ENCODE assay signal across 10 mouse cellular contexts in genomic region chr1:36830913-36831866, GRCm38 (mm10).
DNase-seq lines count a peak whose midpoint lies in the region; ATAC-seq and TF ChIP-seq lines count a peak whose summit lies in the region.
"Had no signal": no experiment of that assay in that cellular context is flagged by ENCODE, and none has a peak within 500 bp of the region (broad histone marks: within the 10 kb centered on the region; RNA-seq: fewer than 3 reads in every experiment).

No protein-coding gene starts in this region.

- ATAC-seq in lung, embryonic 14.5 days (ENCODE audit: insufficient read depth), result no peak
- ATAC-seq in forebrain, embryonic 15.5 days (replicated peaks), result 0 out of 2 replicates have a peak, but pooled peaks have one; percentile 6
- ATAC-seq in midbrain, postnatal 0 days (ENCODE audit: low FRiP score), result no peak; the same call in 1 of the 2 replicates
- ATAC-seq: Patski had no signal

- no peak overlapping the region for H3K4me3 ChIP-seq in lung, embryonic 14.5 days (ENCODE audit: low read depth, low read length)
- no peak overlapping the region for H3K4me3 ChIP-seq in forebrain, embryonic 15.5 days
- no peak overlapping the region for H3K4me3 ChIP-seq in midbrain, postnatal 0 days (ENCODE audit: low read depth, low read length)

- peaks cover 50% of the 10 kb centered on the region for H3K36me3 ChIP-seq in lung, embryonic 14.5 days (ENCODE audit: insufficient read depth)
- peaks cover 41% of the 10 kb centered on the region for H3K36me3 ChIP-seq in forebrain, embryonic 15.5 days
- peaks cover 45% of the 10 kb centered on the region for H3K36me3 ChIP-seq in midbrain, postnatal 0 days (ENCODE audit: insufficient read depth, low read length)

- WGBS in lung, embryonic 14.5 days, result 65% methylated on average over 14 of the region's 14 CpGs
- 58% methylated on average over 14 of the region's 14 CpGs for WGBS in forebrain, embryonic 15.5 days
- WGBS in midbrain, postnatal 0 days, result 44% methylated on average over 14 of the region's 14 CpGs

- TF ChIP-seq CTCF in lung, embryonic 14.5 days (IDR thresholded peaks at IDR 0.05; ENCODE audit: low read depth), result no peak
- TF ChIP-seq CTCF in midbrain, postnatal 0 days (IDR thresholded peaks at IDR 0.05), result no peak

- no peaks in the 10 kb centered on the region for H3K9me3 ChIP-seq in lung, embryonic 14.5 days (ENCODE audit: low read depth, low read length)
- no peaks in the 10 kb centered on the region for H3K9me3 ChIP-seq in forebrain, embryonic 15.5 days
- no peaks in the 10 kb centered on the region for H3K9me3 ChIP-seq in midbrain, postnatal 0 days (ENCODE audit: low read length)

- H3K4me2 ChIP-seq in lung, embryonic 14.5 days, result no peak overlapping the region
- no peak overlapping the region for H3K4me2 ChIP-seq in forebrain, embryonic 15.5 days (replicated peaks)
- no peak overlapping the region for H3K4me2 ChIP-seq in midbrain, postnatal 0 days (ENCODE audit: low read depth, low read length, poor library complexity, severe bottlenecking)

- H3K27me3 ChIP-seq in lung, embryonic 14.5 days (ENCODE audit: insufficient read depth, low read length), result no peaks in the 10 kb centered on the region
- H3K27me3 ChIP-seq in forebrain, embryonic 15.5 days, result no peaks in the 10 kb centered on the region
- no peaks in the 10 kb centered on the region for H3K27me3 ChIP-seq in midbrain, postnatal 0 days (ENCODE audit: insufficient read depth, low read length)
- H3K27me3 ChIP-seq: Patski had no signal

- H3K4me1 ChIP-seq in lung, embryonic 14.5 days (ENCODE audit: insufficient read depth), result no peaks in the 10 kb centered on the region
- H3K4me1 ChIP-seq in forebrain, embryonic 15.5 days, result 0 out of 2 replicates have a peak, but pooled peaks cover 7% of the 10 kb centered on the region
- H3K4me1 ChIP-seq in midbrain, postnatal 0 days (ENCODE audit: insufficient read depth, low read length), result no peaks in the 10 kb centered on the region

- no peak for DNase-seq in lung, embryonic 14.5 days
- DNase-seq in lung, postnatal 14 days, result no peak
- DNase-seq in midbrain, postnatal 0 days (ENCODE audit: low spot score), result no peak
- DNase-seq in thymus, postnatal 4 days, result peak; percentile 42
- no peak for DNase-seq in cerebellum, adult 11 months
- no peak for DNase-seq in T-cell, adult 2 months (ENCODE audit: low spot score)
- no peak for DNase-seq in left cerebral cortex, adult 9 months (ENCODE audit: low spot score in 2 of 2)

- H3K27ac ChIP-seq in lung, embryonic 14.5 days (ENCODE audit: low read depth), result peak overlapping the region; percentile 33; the same call in 1 of the 2 replicates
- peak overlapping the region; percentile 52 for H3K27ac ChIP-seq in forebrain, embryonic 15.5 days (replicated peaks)
- peak overlapping the region; percentile 34; the same call in 1 of the 2 replicates for H3K27ac ChIP-seq in midbrain, postnatal 0 days (ENCODE audit: low read depth, low read length)
- H3K27ac ChIP-seq: macrophage had no signal

- H3K9ac ChIP-seq in lung, embryonic 14.5 days, result no peak overlapping the region
- no peak overlapping the region for H3K9ac ChIP-seq in forebrain, embryonic 15.5 days (replicated peaks)
- H3K9ac ChIP-seq in midbrain, postnatal 0 days (replicated peaks; ENCODE audit: low read length, poor library complexity, severe bottlenecking), result no peak overlapping the region
